Comparison of ENCODE assay signal across 8 mouse cellular contexts in genomic region chr1:136017907-136018313, GRCm38 (mm10). TPM values are rescaled to one million over a fixed set of nuclear protein-coding genes. Genes with fewer than 3 reads are reported as not detected.
A peak's percentile ranks its signal among the peaks of the same experiment; 100 is the strongest.
DNase-seq lines count a peak whose midpoint lies in the region; ATAC-seq lines count a peak whose summit lies in the region.

No protein-coding gene starts in this region.

- H3K4me2 ChIP-seq in heart, embryonic 14.5 days (ENCODE audit: low read length), result peak overlapping the region; percentile 95
- H3K4me2 ChIP-seq in liver, embryonic 13.5 days, result peak overlapping the region; percentile 89
- peak overlapping the region; percentile 61 for H3K4me2 ChIP-seq in stomach, embryonic 16.5 days (ENCODE audit: low read depth, low read length)

- H3K4me1 ChIP-seq in heart, embryonic 14.5 days (ENCODE audit: control insufficient read depth in 2 of 2, insufficient read depth in 2 of 2, low read length in 2 of 2), result peaks cover 2 to 16% of the 10 kb centered on the region in 2 experiments; a peak in 2 of 4 replicates
- peaks cover 67% of the 10 kb centered on the region for H3K4me1 ChIP-seq in liver, embryonic 13.5 days (replicated peaks)
- peaks cover 9% of the 10 kb centered on the region; the same call in 1 of the 2 replicates for H3K4me1 ChIP-seq in stomach, embryonic 16.5 days (ENCODE audit: control insufficient read depth, insufficient read depth, low read length)

- no peaks in the 10 kb centered on the region for H3K9me3 ChIP-seq in heart, embryonic 14.5 days (ENCODE audit: control insufficient read depth, low read length)
- H3K9me3 ChIP-seq in liver, embryonic 13.5 days (replicated peaks), result no peaks in the 10 kb centered on the region
- H3K9me3 ChIP-seq in stomach, embryonic 16.5 days (replicated peaks; ENCODE audit: control insufficient read depth, low read length), result no peaks in the 10 kb centered on the region

- ATAC-seq in CD4-positive, CD25-positive, alpha-beta regulatory T cell, adult 4 months, result peak; percentile 99
- peak; percentile 94 for ATAC-seq in heart, embryonic 14.5 days (ENCODE audit: insufficient number of reproducible peaks, insufficient read depth, low FRiP score, low read depth)
- ATAC-seq in liver, embryonic 13.5 days (ENCODE audit: low read depth), result peak; percentile 82
- peak; percentile 97 for ATAC-seq in stomach, embryonic 16.5 days (ENCODE audit: insufficient read depth, low FRiP score)

- no peaks in the 10 kb centered on the region for H3K27me3 ChIP-seq in heart, embryonic 14.5 days (ENCODE audit: control insufficient read depth, insufficient read depth, low read length)
- H3K27me3 ChIP-seq in liver, embryonic 13.5 days, result no peaks in the 10 kb centered on the region
- H3K27me3 ChIP-seq in stomach, embryonic 16.5 days (ENCODE audit: control insufficient read depth, insufficient read depth, low read length), result no peaks in the 10 kb centered on the region

- H3K9ac ChIP-seq in heart, embryonic 14.5 days (ENCODE audit: low read length), result peak overlapping the region; percentile 89
- peak overlapping the region; percentile 93 for H3K9ac ChIP-seq in liver, embryonic 13.5 days
- H3K9ac ChIP-seq in stomach, embryonic 16.5 days (ENCODE audit: low read length), result peak overlapping the region; percentile 86

- peaks cover 30% of the 10 kb centered on the region for H3K36me3 ChIP-seq in heart, embryonic 14.5 days (ENCODE audit: control insufficient read depth, insufficient read depth, low read length)
- peaks cover 34% of the 10 kb centered on the region for H3K36me3 ChIP-seq in liver, embryonic 13.5 days
- H3K36me3 ChIP-seq in stomach, embryonic 16.5 days (ENCODE audit: control insufficient read depth, insufficient read depth, low read length), result no peaks in the 10 kb centered on the region; the same call in 1 of the 2 replicates

- H3K27ac ChIP-seq in heart, embryonic 14.5 days (replicated peaks in 1 of 2; ENCODE audit: control insufficient read depth in 1 of 2, insufficient read depth in 1 of 2, low read depth in 2 of 2, low read length in 2 of 2), result peak overlapping the region; percentile 43 to 69; a peak in 3 of 4 replicates
- H3K27ac ChIP-seq in liver, embryonic 13.5 days, result peak overlapping the region; percentile 92
- peak overlapping the region; percentile 34 for H3K27ac ChIP-seq in stomach, embryonic 16.5 days (ENCODE audit: low read length)

- H3K4me3 ChIP-seq in heart, embryonic 14.5 days (ENCODE audit: control insufficient read depth in 1 of 2, insufficient read depth in 1 of 2, low read depth in 1 of 2, low read length in 2 of 2), result peak overlapping the region; percentile 85 to 94
- peak overlapping the region; percentile 83 for H3K4me3 ChIP-seq in liver, embryonic 13.5 days (replicated peaks)
- H3K4me3 ChIP-seq in stomach, embryonic 16.5 days (replicated peaks; ENCODE audit: low read length), result peak overlapping the region; percentile 87

- DNase-seq in c-Kit-negative CD71-positive TER-119-positive erythroid progenitor cells, embryonic 14.5 days (ENCODE audit: low read depth, low spot score), result peak; percentile 94
- peak; percentile 93 for DNase-seq in fibroblast of lung, adult 2 months (ENCODE audit: low read depth)
- DNase-seq in kidney, postnatal 14 days, result peak; percentile 96
- peak; percentile 87 for DNase-seq in liver, embryonic 13.5 days
- peak; percentile 92 for DNase-seq in neural tube, embryonic 10.5 days (ENCODE audit: extremely low spot score, low spot score)

- WGBS in heart, embryonic 14.5 days, result 0% methylated on average over 22 of the region's 22 CpGs
- WGBS in liver, embryonic 13.5 days (ENCODE audit: insufficient replicate concordance), result under 1% methylated on average over 22 of the region's 22 CpGs
- WGBS in stomach, embryonic 16.5 days, result under 1% methylated on average over 22 of the region's 22 CpGs

RNA-seq across cellular contexts. Expression of gene Tmem9, which starts 10.0 kb away (rescaled TPM):
- polyA plus RNA-seq in CD4-positive, CD25-positive, alpha-beta regulatory T cell, adult 4 months (2017; shearing (Covaris generic)), result 10 to 100 TPM; 36.4 to 64.0 TPM
- polyA plus RNA-seq in heart, embryonic 14.5 days (2014; fragmentation: Nextera tagmentation; extraction: Ambion mirVana), result 38.9 and 82.2 TPM in 2 replicates
- polyA plus RNA-seq in liver, embryonic 13.5 days (2015; fragmentation: Nextera tagmentation; extraction: Ambion mirVana), result 90.9 and 95.3 TPM in 2 replicates
- 145 and 157 TPM in 2 replicates for polyA plus RNA-seq in stomach, embryonic 16.5 days (2015; fragmentation: Nextera tagmentation; extraction: Ambion mirVana)

RNA-seq across cellular contexts. Expression of gene Igfn1, which starts 11.8 kb away (rescaled TPM):
- polyA plus RNA-seq in CD4-positive, CD25-positive, alpha-beta regulatory T cell, adult 4 months (2017; shearing (Covaris generic)), result not detected
- polyA plus RNA-seq in heart, embryonic 14.5 days (2014; fragmentation: Nextera tagmentation; extraction: Ambion mirVana), result 0.08 TPM in 1 of 2 replicates, not detected in the other
- not detected in 2 replicates for polyA plus RNA-seq in liver, embryonic 13.5 days (2015; fragmentation: Nextera tagmentation; extraction: Ambion mirVana)
- 0.12 TPM in 2 replicates for polyA plus RNA-seq in stomach, embryonic 16.5 days (2015; fragmentation: Nextera tagmentation; extraction: Ambion mirVana)

RNA-seq across cellular contexts. Expression of gene Ascl5, which starts 32.7 kb away (rescaled TPM):
- not detected for polyA plus RNA-seq in CD4-positive, CD25-positive, alpha-beta regulatory T cell, adult 4 months (2017; shearing (Covaris generic))
- polyA plus RNA-seq in heart, embryonic 14.5 days (2014; fragmentation: Nextera tagmentation; extraction: Ambion mirVana), result not detected in 2 replicates
- not detected in 2 replicates for polyA plus RNA-seq in liver, embryonic 13.5 days (2015; fragmentation: Nextera tagmentation; extraction: Ambion mirVana)
- 0.43 TPM in 1 of 2 replicates, not detected in the other for polyA plus RNA-seq in stomach, embryonic 16.5 days (2015; fragmentation: Nextera tagmentation; extraction: Ambion mirVana)

RNA-seq across cellular contexts. Expression of gene Cacna1s, which starts 34.6 kb away (rescaled TPM):
- polyA plus RNA-seq in CD4-positive, CD25-positive, alpha-beta regulatory T cell, adult 4 months (2017; shearing (Covaris generic)), result 1 to 10 TPM; 3.6 to 6.9 TPM
- 0.20 and 0.45 TPM in 2 replicates for polyA plus RNA-seq in heart, embryonic 14.5 days (2014; fragmentation: Nextera tagmentation; extraction: Ambion mirVana)
- 0.09 and 0.10 TPM in 2 replicates for polyA plus RNA-seq in liver, embryonic 13.5 days (2015; fragmentation: Nextera tagmentation; extraction: Ambion mirVana)
- 0.17 and 2.0 TPM in 2 replicates for polyA plus RNA-seq in stomach, embryonic 16.5 days (2015; fragmentation: Nextera tagmentation; extraction: Ambion mirVana)

Comparison
In these comparisons a context has a peak if more than half of its experiments do, and no peak if none do; other contexts are left out.
1. Peak in every context shown above with its lines: DNase-seq, ATAC-seq, H3K4me3 ChIP-seq and H3K27ac ChIP-seq.
2. H3K27ac ChIP-seq: peak in every context shown above with its lines; median percentile 92 in liver, embryonic 13.5 days; 56 in heart, embryonic 14.5 days; 34 in stomach, embryonic 16.5 days.